Mouse (Mus musculus) splenic B cell, adult 2 months (primary cell): ENCODE results near the gene Txnip.

ENCODE experiments used
- DNase-seq: peaks from one replicate; pipeline ENCODE4 v3.0.0-alpha.2; 2011; ENCODE audit warnings: low read depth, low spot score
- H3K27me3 ChIP-seq: 2 replicates; pipeline ENCODE4 v1.6.1; 2012; ENCODE audit warnings: mild to moderate bottlenecking, low read length, moderate library complexity, mixed read lengths; ENCODE audit not compliant: control insufficient read depth, poor library complexity, insufficient read depth, severe bottlenecking
- H3K36me3 ChIP-seq: 2 replicates; pipeline ENCODE4 v1.6.1; 2012; ENCODE audit warnings: mild to moderate bottlenecking, low read length, moderate library complexity, mixed read lengths; ENCODE audit not compliant: control insufficient read depth, poor library complexity, insufficient read depth, severe bottlenecking

The Txnip gene

GRCm38 (mm10) chr3:96558159-96558558, 402 bp downstream of the Txnip start:
- no peak for DNase-seq
- peaks cover 22% of the 10 kb centered on the region for H3K36me3 ChIP-seq
- no peaks in the 10 kb centered on the region for H3K27me3 ChIP-seq

GRCm38 (mm10) chr3:96558668-96559196, 975 bp downstream of the Txnip start:
- H3K27me3 ChIP-seq = no peaks in the 10 kb centered on the region
- peaks cover 22% of the 10 kb centered on the region for H3K36me3 ChIP-seq
- peak; percentile 39 for DNase-seq

GRCm38 (mm10) chr3:96559398-96559910, 1.7 kb downstream of the Txnip start:
- DNase-seq = peak; percentile 67
- peaks cover 22% of the 10 kb centered on the region for H3K36me3 ChIP-seq
- no peaks in the 10 kb centered on the region for H3K27me3 ChIP-seq

- Histone ChIP-seq H3K36me3 (peaks cover 22% of the 10 kb centered on the region), H3K27me3 (no peaks in the 10 kb centered on the region)
- peak; percentile 34 for DNase-seq
Measured at GRCm38 (mm10) chr3:96559911-96560850, 2.4 kb downstream of the Txnip start.

- H3K36me3 ChIP-seq = peaks cover 22% of the 10 kb centered on the region
- DNase-seq = no peak
Measured at GRCm38 (mm10) chr3:96560881-96561668, 3.3 kb downstream of the Txnip start.

GRCm38 (mm10) chr3:96561946-96562681, 4.4 kb downstream of the Txnip start:
- Histone ChIP-seq H3K27me3 (no peaks in the 10 kb centered on the region), H3K36me3 (peaks cover 22% of the 10 kb centered on the region)
- no peak for DNase-seq

More at GRCm38 (mm10) chr3:96560881-96561668, 3.3 kb downstream of the Txnip start:
- H3K27me3 ChIP-seq = no peaks in the 10 kb centered on the region

- no peak for DNase-seq
- peaks cover 22% of the 10 kb centered on the region for H3K36me3 ChIP-seq
- H3K27me3 ChIP-seq = no peaks in the 10 kb centered on the region
Measured at GRCm38 (mm10) chr3:96563267-96563666, 5.5 kb downstream of the Txnip start.

GRCm38 (mm10) chr3:96563911-96564632, 6.3 kb downstream of the Txnip start:
- no peak for DNase-seq
- Histone ChIP-seq H3K27me3 (no peaks in the 10 kb centered on the region), H3K36me3 (peaks cover 18% of the 10 kb centered on the region)

GRCm38 (mm10) chr3:96564633-96565032, 6.9 kb downstream of the Txnip start:
- peak; percentile 80 for DNase-seq
- Histone ChIP-seq H3K27me3 (no peaks in the 10 kb centered on the region), H3K36me3 (peaks cover 18% of the 10 kb centered on the region)

- peaks cover 14% of the 10 kb centered on the region for H3K36me3 ChIP-seq
- H3K27me3 ChIP-seq = no peaks in the 10 kb centered on the region
- no peak for DNase-seq
Measured at GRCm38 (mm10) chr3:96565105-96565504, 7.3 kb downstream of the Txnip start.

- no peaks in the 10 kb centered on the region; the same call in 1 of the 2 replicates for H3K36me3 ChIP-seq
- DNase-seq = peak; percentile 29
Measured at GRCm38 (mm10) chr3:96566661-96567450, 9.1 kb downstream of the Txnip start.

GRCm38 (mm10) chr3:96568605-96569004, 10.8 kb downstream of the Txnip start:
- no peaks in the 10 kb centered on the region for H3K36me3 ChIP-seq
- no peak for DNase-seq
- no peaks in the 10 kb centered on the region for H3K27me3 ChIP-seq

More at GRCm38 (mm10) chr3:96566661-96567450, 9.1 kb downstream of the Txnip start:
- H3K27me3 ChIP-seq = no peaks in the 10 kb centered on the region

- DNase-seq = no peak
- H3K27me3 ChIP-seq = no peaks in the 10 kb centered on the region
- H3K36me3 ChIP-seq = no peaks in the 10 kb centered on the region
Measured at GRCm38 (mm10) chr3:96569506-96569905, 11.7 kb downstream of the Txnip start.
